Mouse (Mus musculus) liver, embryonic 16.5 days (tissue): Measurements from ENCODE around the gene Ankrd39. TPM values are rescaled to one million over a fixed set of nuclear protein-coding genes. Genes with fewer than 3 reads are reported as not detected.

Source experiments
- ATAC-seq: fragments of 200-750 bp; cut with Nextera tagmentation; 2 replicates; pipeline ENCODE4 v1.8.0; 2017; ENCODE audit warnings: low read depth, mild to moderate bottlenecking, moderate number of reproducible peaks, moderate library complexity
- H3K27ac ChIP-seq: fragments of 300-500 bp; sonication (generic); 2 replicates; pipeline ENCODE4 v1.5.1; 2014; ENCODE audit warnings: mild to moderate bottlenecking, low read length
- H3K27me3 ChIP-seq: fragments of 300-500 bp; sonication (generic); 2 replicates; pipeline ENCODE4 v1.6.1; 2014; ENCODE audit warnings: low read depth, low read length, mixed read lengths; ENCODE audit not compliant: control insufficient read depth, insufficient read depth
- H3K36me3 ChIP-seq: fragments of 300-500 bp; sonication (generic); 2 replicates; pipeline ENCODE4 v1.6.1; 2014; ENCODE audit warnings: mild to moderate bottlenecking; ENCODE audit not compliant: control insufficient read depth, insufficient read depth
- H3K4me1 ChIP-seq: fragments of 300-500 bp; sonication (generic); 2 replicates; pipeline ENCODE4 v1.6.1; 2014; ENCODE audit warnings: low read depth, low read length, mixed read lengths; ENCODE audit not compliant: control insufficient read depth
- H3K4me2 ChIP-seq: fragments of 300-500 bp; sonication (generic); 2 replicates; pipeline ENCODE4 v1.6.1; 2014; ENCODE audit warnings: low read depth, low read length, mixed read lengths
- H3K4me3 ChIP-seq: fragments of 300-500 bp; sonication (generic); 2 replicates; pipeline ENCODE4 v1.5.1; 2014; ENCODE audit warnings: low read depth, mild to moderate bottlenecking, low read length
- H3K9ac ChIP-seq: fragments of 300-500 bp; sonication (generic); 2 replicates; pipeline ENCODE4 v1.6.1; 2014; ENCODE audit warnings: low read depth, low read length
- H3K9me3 ChIP-seq: fragments of 300-500 bp; sonication (generic); replicated peaks from 2 replicates; pipeline ENCODE4 v1.6.1; 2016; ENCODE audit warnings: low read length; ENCODE audit not compliant: control insufficient read depth
- WGBS: fragments of 180-500 bp; shearing (Covaris S2); extraction: QIAGEN DNeasy Blood & Tissue Kit; methylation state at CpG from one replicate; pipeline ENCODE4 v1.1.7; 2014; ENCODE audit not compliant: insufficient replicate concordance; 5-methylcytosine and 5-hydroxymethylcytosine counted together
- polyA plus RNA-seq: library from polyadenylated mRNA; unstranded; fragments of >200 nt; fragmentation: Nextera tagmentation; extraction: Ambion mirVana; gene quantifications from 2 replicates; pipeline ENCODE4 v1.2.1, GENCODE M21; 2015

The Ankrd39 gene
- polyA plus RNA-seq, 1 experiment from 2014 or later: 6.7 TPM

- H3K9ac ChIP-seq: no peak overlapping the region
- H3K27ac ChIP-seq: no peak overlapping the region
- H3K4me1 ChIP-seq: peaks cover 2% of the 10 kb centered on the region
- H3K4me3 ChIP-seq: no peak overlapping the region
- ATAC-seq: no peak
- 91% methylated on average over 12 of the region's 12 CpGs for WGBS
- no peaks in the 10 kb centered on the region for H3K27me3 ChIP-seq
- H3K9me3 ChIP-seq: no peaks in the 10 kb centered on the region
- no peak overlapping the region for H3K4me2 ChIP-seq
- no peaks in the 10 kb centered on the region for H3K36me3 ChIP-seq
Observed at GRCm38 (mm10) chr1:36531461-36531860, 15.8 kb downstream of the Ankrd39 start.

- no peaks in the 10 kb centered on the region for H3K27me3 ChIP-seq
- H3K9ac ChIP-seq: no peak overlapping the region
Observed at GRCm38 (mm10) chr1:36530962-36531361, 16.3 kb downstream of the Ankrd39 start.

GRCm38 (mm10) chr1:36530485-36530884 lies 16.8 kb downstream of the Ankrd39 start:
- Histone ChIP-seq H3K4me3 (no peak overlapping the region), H3K4me1 (peaks cover 2% of the 10 kb centered on the region), H3K27ac (no peak overlapping the region), H3K27me3 (no peaks in the 10 kb centered on the region), H3K36me3 (peaks cover under 1% of the 10 kb centered on the region; the same call in 1 of the 2 replicates), H3K4me2 (no peak overlapping the region), H3K9ac (no peak overlapping the region), H3K9me3 (no peaks in the 10 kb centered on the region)
- WGBS: 70% methylated on average over 8 of the region's 8 CpGs
- no peak for ATAC-seq

More at GRCm38 (mm10) chr1:36530962-36531361, 16.3 kb downstream of the Ankrd39 start:
- no peak overlapping the region for H3K4me3 ChIP-seq
- H3K27ac ChIP-seq: no peak overlapping the region
- H3K9me3 ChIP-seq: no peaks in the 10 kb centered on the region
- no peaks in the 10 kb centered on the region for H3K36me3 ChIP-seq
- WGBS: 79% methylated on average over 7 of the region's 7 CpGs
- no peak for ATAC-seq
- H3K4me2 ChIP-seq: no peak overlapping the region
- peaks cover 2% of the 10 kb centered on the region for H3K4me1 ChIP-seq

- Histone ChIP-seq H3K36me3 (peaks cover 6% of the 10 kb centered on the region), H3K4me1 (peaks cover 2% of the 10 kb centered on the region), H3K27me3 (no peaks in the 10 kb centered on the region), H3K9ac (no peak overlapping the region), H3K4me3 (no peak overlapping the region), H3K9me3 (no peaks in the 10 kb centered on the region), H3K27ac (no peak overlapping the region), H3K4me2 (no peak overlapping the region)
- ATAC-seq: no peak
- 87% methylated on average over 4 of the region's 4 CpGs for WGBS
Observed at GRCm38 (mm10) chr1:36529875-36530274, 17.4 kb downstream of the Ankrd39 start.

- no peak overlapping the region for H3K9ac ChIP-seq
- H3K4me1 ChIP-seq: peaks cover 2% of the 10 kb centered on the region
- no peak overlapping the region for H3K4me2 ChIP-seq
- H3K27me3 ChIP-seq: no peaks in the 10 kb centered on the region
- H3K27ac ChIP-seq: no peak overlapping the region
- no peaks in the 10 kb centered on the region for H3K9me3 ChIP-seq
- ATAC-seq: no peak
- H3K36me3 ChIP-seq: peaks cover 9% of the 10 kb centered on the region
- no peak overlapping the region for H3K4me3 ChIP-seq
- 76% methylated on average over 4 of the region's 4 CpGs for WGBS
Observed at GRCm38 (mm10) chr1:36529274-36529673, 18.0 kb downstream of the Ankrd39 start.

GRCm38 (mm10) chr1:36528351-36528750 lies 18.9 kb downstream of the Ankrd39 start:
- H3K36me3 ChIP-seq: peaks cover 10% of the 10 kb centered on the region
- H3K4me1 ChIP-seq: peaks cover 2% of the 10 kb centered on the region
- no peaks in the 10 kb centered on the region for H3K9me3 ChIP-seq
- no peaks in the 10 kb centered on the region for H3K27me3 ChIP-seq
- no peak overlapping the region for H3K4me3 ChIP-seq
- no peak for ATAC-seq
- no peak overlapping the region for H3K9ac ChIP-seq
- no peak overlapping the region for H3K27ac ChIP-seq
- 31% methylated on average over 1 of the region's 1 CpGs for WGBS
- no peak overlapping the region for H3K4me2 ChIP-seq

GRCm38 (mm10) chr1:36526903-36527302 lies 20.3 kb downstream of the Ankrd39 start:
- ATAC-seq: peak; percentile 44
- 80% methylated on average over 10 of the region's 10 CpGs for WGBS
- H3K27me3 ChIP-seq: no peaks in the 10 kb centered on the region
- peaks cover 2% of the 10 kb centered on the region for H3K4me1 ChIP-seq
- no peaks in the 10 kb centered on the region for H3K9me3 ChIP-seq
- H3K4me2 ChIP-seq: no peak overlapping the region
- no peak overlapping the region for H3K9ac ChIP-seq
- peaks cover 10% of the 10 kb centered on the region for H3K36me3 ChIP-seq
- H3K4me3 ChIP-seq: no peak overlapping the region
- H3K27ac ChIP-seq: no peak overlapping the region

GRCm38 (mm10) chr1:36525774-36526173 lies 21.5 kb downstream of the Ankrd39 start:
- no peak overlapping the region for H3K9ac ChIP-seq
- H3K4me2 ChIP-seq: no peak overlapping the region
- peak; percentile 75 for ATAC-seq
- H3K27ac ChIP-seq: no peak overlapping the region
- H3K9me3 ChIP-seq: no peaks in the 10 kb centered on the region
- H3K4me1 ChIP-seq: peaks cover 2% of the 10 kb centered on the region
- no peaks in the 10 kb centered on the region for H3K27me3 ChIP-seq
- no peak overlapping the region for H3K4me3 ChIP-seq
- H3K36me3 ChIP-seq: peaks cover 14% of the 10 kb centered on the region
- 79% methylated on average over 12 of the region's 12 CpGs for WGBS

GRCm38 (mm10) chr1:36524058-36524457 lies 23.2 kb downstream of the Ankrd39 start:
- ATAC-seq: no peak

More at GRCm38 (mm10) chr1:36524058-36524457, 23.2 kb downstream of the Ankrd39 start:
- 89% methylated on average over 5 of the region's 5 CpGs for WGBS
- no peak overlapping the region for H3K9ac ChIP-seq
- no peaks in the 10 kb centered on the region for H3K9me3 ChIP-seq
- H3K27ac ChIP-seq: no peak overlapping the region
- H3K27me3 ChIP-seq: no peaks in the 10 kb centered on the region
- H3K4me2 ChIP-seq: no peak overlapping the region
- H3K36me3 ChIP-seq: peaks cover 23% of the 10 kb centered on the region
- H3K4me1 ChIP-seq: peaks cover 2% of the 10 kb centered on the region
- no peak overlapping the region for H3K4me3 ChIP-seq
